Mouse (Mus musculus) forebrain, embryonic 15.5 days (tissue): ENCODE data around the gene Setx. TPM values are rescaled to one million over a fixed set of nuclear protein-coding genes. Genes with fewer than 3 reads are reported as not detected.
"Not testable (repeated sequence)": the region's sequence is repeated elsewhere in the genome, so short reads cannot be mapped to it uniquely, and the experiment has no call there.

Experiments used
- ATAC-seq: fragments of 200-750 bp; cut with Nextera tagmentation; replicated peaks from 2 replicates; pipeline ENCODE4 v1.8.0; 2017; ENCODE audit warnings: mild to moderate bottlenecking, moderate TSS enrichment, moderate library complexity
- H3K27ac ChIP-seq: fragments of 300-500 bp; sonication (generic); replicated peaks from 2 replicates; pipeline ENCODE4 v1.5.1; 2015; ENCODE audit warnings: mild to moderate bottlenecking, inconsistent platforms
- H3K27me3 ChIP-seq: fragments of 300-500 bp; sonication (generic); 2 replicates; pipeline ENCODE4 v1.6.1; 2015; ENCODE audit warnings: inconsistent platforms
- H3K36me3 ChIP-seq: fragments of 300-500 bp; sonication (generic); 2 replicates; pipeline ENCODE4 v1.6.1; 2015; ENCODE audit warnings: mild to moderate bottlenecking, inconsistent platforms
- H3K4me1 ChIP-seq: fragments of 300-500 bp; sonication (generic); 2 replicates; pipeline ENCODE4 v1.6.1; 2015; ENCODE audit warnings: inconsistent platforms
- H3K4me2 ChIP-seq: fragments of 300-500 bp; sonication (generic); replicated peaks from 2 replicates; pipeline ENCODE4 v1.6.1; 2015; ENCODE audit warnings: mild to moderate bottlenecking, inconsistent platforms
- H3K4me3 ChIP-seq: fragments of 300-500 bp; sonication (generic); 2 replicates; pipeline ENCODE4 v1.5.1; 2015; ENCODE audit warnings: mild to moderate bottlenecking, inconsistent platforms
- H3K9ac ChIP-seq: fragments of 300-500 bp; sonication (generic); replicated peaks from 2 replicates; pipeline ENCODE4 v1.6.1; 2015; ENCODE audit warnings: mild to moderate bottlenecking, inconsistent platforms
- H3K9me3 ChIP-seq: fragments of 300-500 bp; sonication (generic); 2 replicates; pipeline ENCODE4 v1.6.1; 2016; ENCODE audit warnings: inconsistent platforms
- WGBS: fragments of 180-500 bp; shearing (Covaris S2); methylation state at CpG from one replicate; pipeline ENCODE4 v1.1.7; 2015; ENCODE audit warnings: mixed read lengths; 5-methylcytosine and 5-hydroxymethylcytosine counted together
- polyA plus RNA-seq: library from polyadenylated mRNA; unstranded; fragments of >200 nt; fragmentation: Nextera tagmentation; extraction: Ambion mirVana; gene quantifications from 2 replicates; pipeline ENCODE4 v1.2.1, GENCODE M21; 2015

The Setx gene
- polyA plus RNA-seq, 1 experiment from 2014 or later = 13.7 TPM

DNA sequence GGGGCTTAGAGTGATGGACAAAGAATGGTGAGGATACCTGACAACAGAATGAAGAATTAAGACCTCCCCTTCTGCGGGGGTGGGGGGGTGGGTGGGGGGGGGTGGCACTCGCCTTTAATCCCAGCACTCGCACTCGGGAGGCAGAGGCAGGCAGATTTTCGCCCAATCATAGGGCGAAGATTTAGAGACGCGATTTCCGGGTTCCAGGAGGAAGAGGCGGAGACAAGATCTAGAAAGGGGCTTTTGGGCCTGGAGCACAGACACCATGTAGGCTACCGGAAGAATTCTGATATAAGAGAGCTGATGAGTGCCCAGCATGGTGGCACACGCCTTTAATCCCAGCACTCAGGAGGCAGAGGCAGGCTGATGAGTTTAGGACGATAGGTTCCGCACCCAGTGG is 24.3 kb upstream of the Setx start:
- Histone ChIP-seq H3K27me3 (no peaks in the 10 kb centered on the region), H3K9me3 (no peaks in the 10 kb centered on the region), H3K36me3 (no peaks in the 10 kb centered on the region), H3K9ac (no peak overlapping the region), H3K27ac (no peak overlapping the region), H3K4me3 (no peak overlapping the region), H3K4me2 (no peak overlapping the region), H3K4me1 (no peaks in the 10 kb centered on the region)
- WGBS = 91% methylated on average over 14 of the region's 14 CpGs
- no peak for ATAC-seq

DNA sequence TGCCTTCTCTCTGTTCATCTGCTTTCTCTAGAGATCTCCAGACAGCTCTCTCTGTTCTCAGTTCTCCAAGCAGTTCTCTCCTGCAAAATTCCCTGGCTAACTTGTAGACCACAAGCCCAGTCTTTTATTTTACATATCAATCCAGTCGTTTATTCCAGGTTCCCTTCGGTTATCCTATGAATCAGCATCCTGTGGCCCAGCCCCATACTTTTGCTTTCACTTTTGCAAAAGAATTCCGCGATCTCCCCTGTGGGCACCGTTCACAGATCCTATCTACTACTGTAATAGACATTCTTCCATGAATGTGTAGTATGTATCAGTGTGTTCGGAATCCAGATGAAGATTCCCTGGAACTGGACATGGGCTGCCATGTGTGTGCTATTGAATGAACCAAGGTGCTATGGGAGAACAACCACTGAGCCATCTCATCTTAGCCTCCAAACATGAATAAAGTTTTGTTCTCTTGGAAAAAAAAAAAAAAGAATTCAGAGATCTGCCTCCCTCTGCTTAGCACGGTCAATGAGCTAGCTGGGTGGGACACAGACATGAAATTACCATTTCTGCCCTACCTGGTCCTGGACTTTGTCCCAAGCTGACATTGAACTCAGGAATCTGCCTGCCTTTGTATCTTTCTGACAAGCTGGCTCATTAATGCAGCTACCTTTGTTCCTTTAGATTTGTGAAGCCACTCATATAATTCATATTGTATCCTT is 23.0 kb upstream of the Setx start:
- no peaks in the 10 kb centered on the region for H3K27me3 ChIP-seq
- no peaks in the 10 kb centered on the region for H3K9me3 ChIP-seq
- H3K4me1 ChIP-seq = no peaks in the 10 kb centered on the region
- H3K9ac ChIP-seq = no peak overlapping the region
- 79% methylated on average over 7 of the region's 7 CpGs for WGBS
- no peak for ATAC-seq
- H3K36me3 ChIP-seq = no peaks in the 10 kb centered on the region
- no peak overlapping the region for H3K27ac ChIP-seq
- no peak overlapping the region for H3K4me3 ChIP-seq
- no peak overlapping the region for H3K4me2 ChIP-seq

DNA sequence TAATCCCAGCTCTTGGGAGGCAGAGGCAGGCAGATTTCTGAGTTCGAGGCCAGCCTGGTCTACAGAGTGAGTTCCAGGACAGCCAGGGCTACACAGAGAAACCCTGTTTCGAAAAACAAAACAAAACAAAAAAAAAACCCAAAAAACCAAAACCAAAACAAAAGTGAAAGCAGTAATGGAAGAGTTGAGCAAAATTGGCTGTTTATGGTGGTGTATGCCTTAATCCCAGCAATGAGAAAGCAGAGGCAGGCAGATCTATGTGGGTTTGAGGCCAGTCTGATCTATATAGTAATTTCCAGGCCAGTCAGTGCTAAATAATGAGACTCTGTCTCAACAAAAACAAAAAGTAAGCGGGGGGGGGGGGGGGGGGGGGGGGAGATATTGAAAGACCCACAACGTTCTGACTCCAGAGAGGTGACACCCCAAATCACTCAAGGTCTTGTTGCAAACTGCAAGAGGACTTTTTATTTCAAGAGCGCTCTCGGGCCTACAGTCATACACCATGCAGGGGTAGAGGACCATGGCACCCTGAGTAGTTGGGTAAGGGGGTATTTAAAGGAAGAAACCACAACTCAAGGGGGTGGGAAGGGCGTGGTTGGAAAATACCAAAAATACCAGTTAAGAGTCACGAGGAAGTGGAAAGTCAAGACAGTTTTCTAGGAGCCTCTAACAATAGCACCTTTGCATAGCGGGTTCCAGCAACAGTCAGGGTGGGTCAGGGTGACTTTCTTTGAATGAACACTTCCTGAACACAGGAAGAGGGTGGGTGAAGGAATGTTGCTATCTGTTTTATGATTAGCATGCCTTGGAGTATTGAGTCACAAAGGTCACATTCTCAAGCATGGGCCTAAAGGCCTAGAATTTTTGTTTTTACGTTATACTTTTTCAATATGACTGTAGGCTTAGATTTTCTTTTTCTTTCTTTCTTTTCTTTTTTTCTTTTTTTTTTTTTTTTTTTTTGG is 21.3 kb upstream of the Setx start:
- H3K9me3 ChIP-seq, H3K4me3 ChIP-seq, H3K4me2 ChIP-seq, H3K4me1 ChIP-seq, ATAC-seq, H3K9ac ChIP-seq, H3K27me3 ChIP-seq, H3K36me3 ChIP-seq, H3K27ac ChIP-seq: not testable (repeated sequence)
- 82% methylated on average over 10 of the region's 10 CpGs for WGBS

DNA sequence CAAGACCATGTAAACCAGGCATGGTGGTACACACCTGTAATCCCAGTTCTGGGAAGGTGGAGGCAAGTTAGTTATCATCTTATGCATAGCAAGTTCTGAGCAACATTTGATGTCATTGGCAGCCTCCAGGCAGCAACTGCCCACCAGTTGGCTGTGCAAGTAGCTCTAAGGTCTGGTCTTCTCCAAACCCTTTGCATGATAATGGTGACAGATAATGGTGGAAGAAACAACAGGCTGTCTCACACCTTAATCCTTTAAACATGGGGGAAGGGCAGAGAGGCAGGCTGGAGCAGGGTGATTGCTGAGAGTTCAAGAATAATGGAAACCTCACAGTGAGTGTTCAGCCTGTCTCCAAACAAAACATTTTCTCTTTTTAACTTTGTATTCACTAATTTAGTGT is 3.0 kb upstream of the Setx start:
- Histone ChIP-seq H3K36me3 (no peaks in the 10 kb centered on the region), H3K9ac (no peak overlapping the region), H3K27ac (no peak overlapping the region), H3K4me2 (no peak overlapping the region), H3K27me3 (no peaks in the 10 kb centered on the region), H3K9me3 (no peaks in the 10 kb centered on the region), H3K4me1 (peaks cover 5% of the 10 kb centered on the region), H3K4me3 (no peak overlapping the region)
- no peak for ATAC-seq

DNA sequence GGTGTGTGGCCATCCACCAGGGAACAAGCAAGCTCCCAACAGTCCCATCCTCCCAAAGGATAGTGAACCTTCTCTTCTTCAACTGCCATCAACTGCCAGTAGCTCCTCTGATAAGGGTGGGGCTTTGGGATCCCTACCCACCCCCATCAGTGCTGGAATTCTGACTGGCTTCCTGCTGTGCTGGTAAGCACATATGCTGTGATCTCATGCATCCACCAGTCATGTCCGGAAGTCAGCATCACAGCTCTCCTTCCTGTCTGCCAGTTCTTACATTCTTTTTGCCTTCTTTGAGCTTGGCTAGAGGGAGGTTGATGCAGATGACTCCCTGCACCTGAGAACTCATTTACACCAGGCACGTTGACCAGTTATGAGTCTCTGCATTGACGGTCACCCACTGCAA is 1.5 kb upstream of the Setx start:
- no peaks in the 10 kb centered on the region for H3K36me3 ChIP-seq
- H3K4me3 ChIP-seq = no peak overlapping the region
- WGBS = 83% methylated on average over 3 of the region's 3 CpGs
- H3K4me1 ChIP-seq = peaks cover 13% of the 10 kb centered on the region
- H3K4me2 ChIP-seq = no peak overlapping the region
- ATAC-seq = no peak
- H3K9ac ChIP-seq = no peak overlapping the region
- H3K9me3 ChIP-seq = no peaks in the 10 kb centered on the region
- no peaks in the 10 kb centered on the region for H3K27me3 ChIP-seq
- H3K27ac ChIP-seq = no peak overlapping the region

GRCm38 (mm10) chr2:29124571-29124935 is 572 bp downstream of the Setx start:
- H3K4me1 ChIP-seq = peaks cover 13% of the 10 kb centered on the region
- H3K4me3 ChIP-seq = peak overlapping the region; percentile 94
- peak overlapping the region; percentile 46 for H3K9ac ChIP-seq
- H3K36me3 ChIP-seq = peaks cover 11% of the 10 kb centered on the region
- H3K9me3 ChIP-seq = no peaks in the 10 kb centered on the region
- under 1% methylated on average over 24 of the region's 24 CpGs for WGBS
- H3K4me2 ChIP-seq = peak overlapping the region; percentile 80
- no peaks in the 10 kb centered on the region for H3K27me3 ChIP-seq
- no peak for ATAC-seq
- peak overlapping the region; percentile 95 for H3K27ac ChIP-seq

- Histone ChIP-seq H3K27ac (peak overlapping the region; percentile 95), H3K36me3 (peaks cover 16% of the 10 kb centered on the region), H3K27me3 (no peaks in the 10 kb centered on the region), H3K9me3 (no peaks in the 10 kb centered on the region), H3K4me3 (peak overlapping the region; percentile 94), H3K4me1 (peaks cover 13% of the 10 kb centered on the region), H3K9ac (peak overlapping the region; percentile 92), H3K4me2 (peak overlapping the region; percentile 80)
- ATAC-seq = peak; percentile 98
- WGBS = under 1% methylated on average over 79 of the region's 81 CpGs
Observed at GRCm38 (mm10) chr2:29124936-29125701, 1.1 kb downstream of the Setx start.

DNA sequence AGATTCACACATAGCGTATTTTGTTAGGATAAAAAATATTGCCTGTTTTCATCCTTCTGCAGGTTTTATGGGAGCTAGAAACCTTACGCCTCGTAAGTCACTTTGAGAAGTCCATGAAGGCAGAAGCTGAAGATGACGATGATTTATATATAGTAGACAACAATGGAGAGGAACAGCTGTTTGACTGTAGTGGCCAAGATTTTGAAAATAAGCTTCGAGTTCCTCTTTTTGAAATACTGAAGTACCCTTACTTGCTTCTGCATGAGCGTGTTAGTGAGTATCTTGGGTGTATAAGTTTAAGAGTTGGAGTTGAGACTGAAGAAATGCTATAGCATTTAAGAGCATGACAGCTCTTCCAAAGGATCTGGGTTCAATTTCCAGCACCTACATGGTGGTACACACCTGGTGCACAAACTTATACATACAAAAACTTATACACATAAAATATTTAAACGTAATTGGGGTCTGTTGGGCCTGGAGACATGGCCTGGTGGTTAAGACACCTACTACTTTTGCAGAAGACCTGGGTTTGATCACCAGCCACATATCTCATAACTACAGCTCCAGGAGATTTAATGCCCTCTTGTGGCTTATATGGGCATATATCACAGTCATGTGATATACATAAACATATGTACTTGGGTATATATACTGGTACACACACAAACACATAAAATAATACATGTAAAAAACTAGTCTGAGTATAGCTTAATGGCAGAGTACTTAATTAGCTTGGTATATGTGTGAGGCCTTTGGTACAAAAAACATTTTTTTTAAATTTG is 6.3 kb downstream of the Setx start:
- Histone ChIP-seq H3K9ac (no peak overlapping the region), H3K4me2 (no peak overlapping the region), H3K9me3 (no peaks in the 10 kb centered on the region), H3K27ac (no peak overlapping the region), H3K4me1 (peaks cover 13% of the 10 kb centered on the region), H3K4me3 (no peak overlapping the region), H3K36me3 (peaks cover 56% of the 10 kb centered on the region), H3K27me3 (no peaks in the 10 kb centered on the region)
- no peak for ATAC-seq
- 97% methylated on average over 7 of the region's 7 CpGs for WGBS

- no peaks in the 10 kb centered on the region for H3K27me3 ChIP-seq
- ATAC-seq = no peak
- H3K27ac ChIP-seq = no peak overlapping the region
- no peaks in the 10 kb centered on the region for H3K4me1 ChIP-seq
- H3K9ac ChIP-seq = no peak overlapping the region
- H3K4me3 ChIP-seq = no peak overlapping the region
- H3K9me3 ChIP-seq = no peaks in the 10 kb centered on the region
- peaks cover 67% of the 10 kb centered on the region for H3K36me3 ChIP-seq
- no peak overlapping the region for H3K4me2 ChIP-seq
Observed at GRCm38 (mm10) chr2:29135161-29135560, 11.2 kb downstream of the Setx start.

DNA sequence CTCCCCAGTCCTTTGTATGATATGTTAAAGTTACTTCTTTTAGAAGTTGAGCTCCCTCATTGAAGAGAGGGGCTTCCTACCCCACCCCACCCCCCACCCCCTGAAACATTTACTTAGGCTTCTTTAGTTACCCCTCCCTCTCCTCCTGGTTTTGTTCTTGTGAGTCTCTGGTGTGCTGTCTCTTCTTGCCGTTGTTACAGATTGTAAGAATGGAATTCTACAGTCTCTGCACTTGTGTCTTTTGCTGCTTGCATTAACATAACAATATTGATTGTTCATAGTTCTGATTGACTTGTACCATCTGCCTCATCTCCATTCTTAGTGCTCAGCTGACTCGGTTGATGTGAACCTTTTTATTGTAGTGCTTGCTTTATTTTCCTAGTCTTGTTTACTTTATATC is 28.0 kb downstream of the Setx start:
- Histone ChIP-seq H3K36me3 (peaks cover 89% of the 10 kb centered on the region), H3K27me3 (no peaks in the 10 kb centered on the region), H3K4me3 (no peak overlapping the region), H3K9me3 (no peaks in the 10 kb centered on the region), H3K27ac (no peak overlapping the region), H3K4me2 (no peak overlapping the region), H3K4me1 (no peaks in the 10 kb centered on the region), H3K9ac (no peak overlapping the region)
- WGBS = 76% methylated on average over 2 of the region's 2 CpGs
- ATAC-seq = no peak

DNA sequence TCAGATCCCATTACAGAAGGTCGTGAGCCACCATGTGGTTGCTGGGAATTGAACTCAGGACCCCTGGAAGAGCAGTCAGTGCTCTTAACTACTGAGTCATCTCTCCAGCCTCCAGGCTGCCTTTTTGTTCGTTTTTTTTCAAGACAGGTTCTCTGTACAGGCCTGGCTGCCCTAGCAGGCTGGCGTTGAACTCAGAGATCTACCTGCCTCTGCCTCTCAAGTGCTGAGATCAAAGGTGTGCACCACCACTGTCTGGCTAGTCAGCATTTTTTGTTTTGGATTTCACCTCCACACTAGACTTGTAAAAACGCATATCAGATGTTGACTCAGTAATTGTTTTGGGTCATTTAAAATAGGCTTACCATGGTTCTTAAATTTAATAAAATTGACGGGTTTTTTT is 44.1 kb downstream of the Setx start:
- Histone ChIP-seq H3K4me1 (no peaks in the 10 kb centered on the region), H3K36me3 (peaks cover 68% of the 10 kb centered on the region)
- 96% methylated on average over 5 of the region's 5 CpGs for WGBS

More for the DNA sequence above, 44.1 kb downstream of the Setx start:
- Histone ChIP-seq H3K27ac (no peak overlapping the region), H3K27me3 (no peaks in the 10 kb centered on the region), H3K9me3 (no peaks in the 10 kb centered on the region), H3K9ac (no peak overlapping the region), H3K4me3 (no peak overlapping the region), H3K4me2 (no peak overlapping the region)
- ATAC-seq = no peak
